Mouse (Mus musculus) ES-E14 (cell line): ENCODE measurements around the gene Gm7029. TPM values are rescaled to one million over a fixed set of nuclear protein-coding genes. Genes with fewer than 3 reads are reported as not detected.

Source experiments
- DNase-seq: peaks from one replicate; pipeline ENCODE4 v3.0.0-alpha.2; 2013; ENCODE audit warnings: low read depth, low spot score
- H3K27ac ChIP-seq: 2 replicates; pipeline ENCODE4 v1.5.1; 2012; ENCODE audit warnings: low read depth, mild to moderate bottlenecking, low read length, moderate library complexity, mixed read lengths; ENCODE audit not compliant: poor library complexity, insufficient read depth, severe bottlenecking
- H3K36me3 ChIP-seq: 2 replicates; pipeline ENCODE4 v1.6.1; 2012; ENCODE audit warnings: mild to moderate bottlenecking, low read length, moderate library complexity, mixed read lengths; ENCODE audit not compliant: control insufficient read depth, poor library complexity, insufficient read depth, severe bottlenecking
- H3K4me1 ChIP-seq, 2 experiments: fragments of 150-350 bp in 1 of 2; sonication (generic) in 1 of 2; 2 replicates each; pipeline ENCODE4 v1.6.1; 2012; ENCODE audit warnings: low read length in 2 of 2, mild to moderate bottlenecking in 1 of 2, mixed read lengths in 1 of 2; ENCODE audit not compliant: control insufficient read depth in 2 of 2, insufficient read depth in 2 of 2, poor library complexity in 1 of 2
- H3K4me3 ChIP-seq, 2 experiments: fragments of 150-350 bp in 1 of 2; sonication (generic) in 1 of 2; 2 replicates each; pipeline ENCODE4 v1.5.1; 2012; ENCODE audit warnings: low read length in 2 of 2, low read depth in 1 of 2, mild to moderate bottlenecking in 1 of 2, mixed read lengths in 1 of 2; ENCODE audit not compliant: insufficient read depth in 1 of 2, poor library complexity in 1 of 2, severe bottlenecking in 1 of 2
- H3K9ac ChIP-seq: 2 replicates; pipeline ENCODE4 v1.6.1; 2012; ENCODE audit warnings: low read depth, mild to moderate bottlenecking, low read length, mixed read lengths; ENCODE audit not compliant: poor library complexity, insufficient read depth, severe bottlenecking
- H3K9me3 ChIP-seq: fragments of 150-350 bp; sonication (generic); 2 replicates; pipeline ENCODE4 v1.6.1; 2012; ENCODE audit warnings: low read depth, mild to moderate bottlenecking, low read length; ENCODE audit not compliant: control insufficient read depth, insufficient read depth
- CHD2 ChIP-seq: IDR thresholded peaks from 2 replicates; pipeline ENCODE4 v1.6.1; 2014; ENCODE audit warnings: mild to moderate bottlenecking, low read depth, low read length, inconsistent platforms
- HCFC1 ChIP-seq: IDR thresholded peaks from 2 replicates; pipeline ENCODE4 v1.6.1; 2012; ENCODE audit warnings: low read length, inconsistent platforms, borderline replicate concordance; ENCODE audit not compliant: insufficient read depth
- MAFK ChIP-seq: IDR thresholded peaks from 2 replicates; pipeline ENCODE4 v1.6.1; 2014; ENCODE audit warnings: mild to moderate bottlenecking, low read depth, low read length, inconsistent platforms; ENCODE audit not compliant: insufficient read depth
- ZC3H11A ChIP-seq: IDR thresholded peaks from 2 replicates; pipeline ENCODE4 v1.6.1; 2012; ENCODE audit warnings: low read depth, mild to moderate bottlenecking, inconsistent platforms, low read length, borderline replicate concordance
- ZNF384 ChIP-seq: IDR thresholded peaks from 2 replicates; pipeline ENCODE4 v1.6.1; 2012; ENCODE audit warnings: low read depth, low read length, inconsistent platforms
- in situ Hi-C, 2 experiments: fragments of 600-800 bp; cut with MboI; formaldehyde crosslinking; loops; one replicate each; pipeline ENCODE4 v1.15.1; 2025; ENCODE audit warnings: low sequenced_read_pairs in 2 of 2, inconsistent platforms in 1 of 2; ENCODE audit not compliant: unreplicated experiment in 2 of 2
- total RNA-seq: library from RNA; depleted of rRNA; stranded (reverse); fragments of 300-350 nt; gene quantifications from 2 replicates; pipeline ENCODE4 v1.2.3, GENCODE M21; 2012

The Gm7029 gene
- total RNA-seq, 1 experiment: 11.6 TPM

DNA sequence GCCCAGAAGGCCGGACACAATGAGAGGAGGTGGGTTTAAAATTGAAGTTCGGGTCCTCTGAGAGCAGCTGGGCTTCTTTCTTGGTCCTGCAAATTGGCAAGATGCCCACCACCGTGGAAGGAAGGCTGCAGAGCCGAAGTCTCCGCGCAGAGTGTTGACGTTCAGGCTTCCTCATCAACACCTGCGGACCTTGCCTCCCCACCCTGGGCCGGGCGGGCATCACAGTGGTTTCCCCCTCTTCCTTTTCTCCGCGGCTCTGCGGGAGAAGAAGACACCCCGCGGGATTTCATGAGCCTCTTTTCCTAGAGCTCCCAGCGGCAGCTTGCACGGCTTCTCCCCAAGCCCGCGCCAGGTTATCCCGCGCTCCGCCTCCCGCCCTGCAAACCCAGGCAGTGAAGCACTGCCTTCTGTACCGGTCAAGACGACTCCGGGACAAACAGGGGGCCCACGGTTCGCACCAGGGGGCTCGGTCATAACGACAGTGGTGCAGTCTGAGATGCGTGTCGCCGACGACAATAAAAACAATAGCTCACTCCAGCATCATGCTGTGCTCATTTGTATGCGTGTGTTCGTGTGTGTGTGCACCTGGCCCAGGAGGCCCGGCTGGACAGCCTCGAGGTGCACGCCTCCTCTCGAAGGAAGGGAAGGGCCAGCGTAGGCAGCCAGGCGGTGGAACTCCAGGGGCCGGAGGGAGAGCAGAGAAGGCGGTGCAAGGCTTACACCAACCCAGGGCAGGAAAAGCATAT lies 34.9 kb downstream of the Gm7029 start:
- Histone ChIP-seq H3K4me1 (peaks cover 0 to 15% of the 10 kb centered on the region in 2 experiments; a peak in 3 of 4 replicates), H3K4me3 (peak overlapping the region; percentile 75 to 87), H3K36me3 (peaks cover 27% of the 10 kb centered on the region), H3K9ac (peak overlapping the region; percentile 77), H3K27ac (peak overlapping the region; percentile 90), H3K9me3 (no peaks in the 10 kb centered on the region)
- DNase-seq: no peak
- TF ChIP-seq ZNF384: no peak
- TF ChIP-seq CHD2: no peak
- no peak for TF ChIP-seq MAFK
- TF ChIP-seq HCFC1: no peak
- TF ChIP-seq ZC3H11A: no peak
- in situ Hi-C loops: no loop called here

DNA sequence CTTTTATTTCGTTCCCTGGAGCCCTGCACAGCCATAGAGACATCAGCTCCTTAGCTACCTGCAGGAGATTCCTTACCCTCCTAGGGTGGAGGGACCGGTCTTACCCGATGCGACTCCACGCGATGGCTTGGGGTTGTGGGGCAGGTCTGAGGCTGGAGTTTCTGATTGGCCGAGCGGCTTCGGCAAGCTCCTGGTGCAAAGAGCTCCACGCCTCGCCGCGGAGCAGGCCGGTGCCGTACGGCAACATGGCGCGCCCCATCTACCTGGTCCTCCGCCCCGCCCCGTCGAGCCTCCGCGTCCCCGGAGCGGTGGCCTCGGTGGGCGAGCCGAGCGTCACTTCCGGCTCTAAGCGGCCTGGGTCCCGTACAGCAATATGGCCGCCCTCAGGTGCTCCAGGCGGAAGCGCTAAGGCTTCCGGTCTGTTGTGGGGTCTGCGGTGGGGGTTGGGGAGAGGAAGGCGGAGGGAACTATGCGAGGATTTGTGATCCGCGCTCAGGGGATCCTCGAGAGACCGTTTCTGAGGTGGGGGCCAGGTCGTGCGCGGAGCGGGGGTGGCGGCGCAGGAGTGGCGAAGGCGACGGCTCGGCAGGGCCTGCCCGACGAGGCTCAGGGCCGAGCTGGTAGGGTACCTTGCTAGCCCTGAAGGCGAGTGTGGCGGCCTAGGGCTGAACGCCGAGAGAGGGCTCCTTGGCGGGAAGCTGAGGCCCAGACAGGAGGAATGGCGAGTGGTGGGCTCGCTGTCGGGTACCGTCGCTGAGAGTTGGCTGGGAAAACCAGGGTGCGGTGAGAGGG lies 35.6 kb downstream of the Gm7029 start, which contains the start of gene Daxx:
TSS of gene Daxx (plus strand) at position 338 of the 792 bp plus-strand sequence.
- peak within 1 kb of the TSS; percentile 84 to 87 for H3K4me3 ChIP-seq
- in situ Hi-C loops: no loop called here
- H3K36me3 ChIP-seq: peaks cover 35% of the 10 kb centered on the region
- TF ChIP-seq HCFC1: peak; percentile 90
- no peak for TF ChIP-seq ZC3H11A
- peak; percentile 97 for DNase-seq
- H3K9me3 ChIP-seq: no peaks in the 10 kb centered on the region
- peak within 1 kb of the TSS; percentile 90 for H3K27ac ChIP-seq
- peak within 1 kb of the TSS; percentile 92 for H3K9ac ChIP-seq
- H3K4me1 ChIP-seq: peaks cover 0 to 8% of the 10 kb centered on the region in 2 experiments; a peak in 2 of 4 replicates

DNA sequence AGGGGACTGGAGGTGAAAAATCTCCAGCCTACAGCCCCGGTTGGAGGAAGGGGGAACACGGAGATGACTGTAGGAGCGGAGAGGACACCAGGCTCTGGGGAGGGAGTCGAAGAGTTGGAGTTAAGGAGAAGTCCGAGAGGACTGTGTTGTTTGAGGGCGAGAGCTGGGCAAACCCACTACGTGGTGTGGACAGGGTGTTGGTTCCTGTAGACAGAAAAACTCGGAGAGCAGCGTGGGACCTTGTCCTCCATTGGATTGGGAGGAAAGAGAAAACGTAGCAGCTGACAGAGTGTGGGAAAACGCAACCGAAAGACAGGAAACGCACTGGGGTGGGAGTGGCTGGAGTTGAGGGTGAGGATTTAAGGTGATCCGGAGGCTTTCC lies 36.2 kb downstream of the Gm7029 start:
- in situ Hi-C loops: no loop called here
- peak overlapping the region; percentile 84 to 87 for H3K4me3 ChIP-seq
- no peak for TF ChIP-seq ZNF384
- TF ChIP-seq MAFK: no peak
- TF ChIP-seq HCFC1: no peak
- no peak for TF ChIP-seq ZC3H11A
- no peak for TF ChIP-seq CHD2
- H3K4me1 ChIP-seq: peaks cover 0 to 8% of the 10 kb centered on the region in 2 experiments; a peak in 2 of 4 replicates
- no peak for DNase-seq
- H3K27ac ChIP-seq: peak overlapping the region; percentile 76
- H3K9ac ChIP-seq: peak overlapping the region; percentile 92
- no peaks in the 10 kb centered on the region for H3K9me3 ChIP-seq
- peaks cover 36% of the 10 kb centered on the region for H3K36me3 ChIP-seq

DNA sequence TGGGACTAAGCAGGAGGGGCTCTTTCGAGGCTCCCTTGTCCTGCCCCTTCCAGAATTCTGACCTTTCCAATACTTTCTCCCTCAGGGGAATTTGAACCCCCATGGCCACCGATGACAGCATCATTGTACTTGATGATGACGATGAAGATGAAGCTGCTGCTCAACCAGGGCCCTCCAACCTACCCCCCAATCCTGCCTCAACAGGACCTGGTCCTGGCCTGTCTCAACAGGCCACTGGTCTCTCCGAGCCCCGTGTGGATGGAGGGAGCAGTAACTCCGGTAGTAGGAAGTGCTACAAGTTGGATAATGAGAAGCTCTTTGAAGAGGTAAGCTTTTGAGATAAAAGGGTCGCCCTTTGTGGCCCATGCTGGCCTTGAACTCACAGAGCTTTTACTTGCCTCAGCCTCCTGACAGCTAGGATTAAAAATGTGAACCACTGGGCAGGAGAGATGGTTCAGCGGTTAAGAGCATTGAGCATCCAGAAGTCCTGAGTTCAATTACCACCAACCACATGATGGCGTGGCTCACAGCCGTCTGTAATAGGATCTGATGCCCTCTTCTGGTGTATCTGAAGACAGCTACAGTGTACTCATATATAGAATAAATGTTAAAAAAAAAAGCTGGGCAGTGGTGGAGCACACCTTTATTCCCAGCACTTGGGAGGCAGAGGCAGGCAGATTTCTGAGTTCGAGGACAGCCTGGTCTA lies 36.9 kb downstream of the Gm7029 start:
- H3K9ac ChIP-seq: peak overlapping the region; percentile 92; the same call in 1 of the 2 replicates
- in situ Hi-C loops: no loop called here
- H3K4me1 ChIP-seq: peaks cover 0 to 8% of the 10 kb centered on the region in 2 experiments; a peak in 2 of 4 replicates
- TF ChIP-seq ZC3H11A (no peak), CHD2 (no peak), HCFC1 (no peak), MAFK (no peak), ZNF384 (no peak)
- peak overlapping the region; percentile 84 to 87 for H3K4me3 ChIP-seq
- DNase-seq: no peak
- H3K27ac ChIP-seq: no peak overlapping the region; the same call in 1 of the 2 replicates
- peaks cover 40% of the 10 kb centered on the region for H3K36me3 ChIP-seq
- no peaks in the 10 kb centered on the region for H3K9me3 ChIP-seq
